Mouse (Mus musculus) forebrain, embryonic 11.5 days (tissue): Measurements from ENCODE around the gene Slc9a1. TPM values are rescaled to one million over a fixed set of nuclear protein-coding genes. Genes with fewer than 3 reads are reported as not detected.

ENCODE experiments used
- ATAC-seq: fragments of 200-750 bp; cut with Nextera tagmentation; replicated peaks from 2 replicates; pipeline ENCODE4 v1.8.0; 2017; ENCODE audit warnings: moderate TSS enrichment; ENCODE audit not compliant: low FRiP score
- DNase-seq: peaks from one replicate; pipeline ENCODE4 v3.0.0-alpha.2; 2017; ENCODE audit warnings: low spot score
- H3K27ac ChIP-seq: fragments of 300-500 bp; sonication (generic); 2 replicates; pipeline ENCODE4 v1.5.1; 2014; ENCODE audit warnings: low read depth, low read length
- H3K27me3 ChIP-seq: fragments of 300-500 bp; sonication (generic); 2 replicates; pipeline ENCODE4 v1.6.1; 2014; ENCODE audit warnings: mild to moderate bottlenecking, low read length, mixed read lengths; ENCODE audit not compliant: control insufficient read depth, insufficient read depth
- H3K36me3 ChIP-seq: fragments of 300-500 bp; sonication (generic); 2 replicates; pipeline ENCODE4 v1.6.1; 2014; ENCODE audit warnings: mild to moderate bottlenecking, low read length, moderate library complexity, mixed read lengths; ENCODE audit not compliant: control insufficient read depth, insufficient read depth
- H3K4me1 ChIP-seq: fragments of 300-500 bp; sonication (generic); replicated peaks from 2 replicates; pipeline ENCODE4 v1.6.1; 2014; ENCODE audit warnings: low read length, mixed read lengths; ENCODE audit not compliant: control insufficient read depth, insufficient read depth
- H3K4me2 ChIP-seq: fragments of 300-500 bp; sonication (generic); 2 replicates; pipeline ENCODE4 v1.6.1; 2014; ENCODE audit warnings: low read depth, mild to moderate bottlenecking, low read length, moderate library complexity, mixed read lengths; ENCODE audit not compliant: severe bottlenecking
- H3K4me3 ChIP-seq: fragments of 300-500 bp; sonication (generic); 2 replicates; pipeline ENCODE4 v1.5.1; 2014; ENCODE audit warnings: low read depth, low read length
- H3K9ac ChIP-seq: fragments of 300-500 bp; sonication (generic); 2 replicates; pipeline ENCODE4 v1.6.1; 2014; ENCODE audit warnings: low read length
- H3K9me3 ChIP-seq: fragments of 300-500 bp; sonication (generic); 2 replicates; pipeline ENCODE4 v1.6.1; 2016; ENCODE audit warnings: low read length, mixed read lengths; ENCODE audit not compliant: control insufficient read depth
- WGBS: fragments of 180-500 bp; shearing (Covaris S2); extraction: QIAGEN DNeasy Blood & Tissue Kit; methylation state at CpG from one replicate; pipeline ENCODE4 v1.1.7; 2014; 5-methylcytosine and 5-hydroxymethylcytosine counted together
- polyA plus RNA-seq: library from polyadenylated mRNA; unstranded; fragments of >200 nt; fragmentation: Nextera tagmentation; extraction: Ambion mirVana; gene quantifications from 2 replicates; pipeline ENCODE4 v1.2.1, GENCODE M21; 2014

Slc9a1 gene
- polyA plus RNA-seq, 1 experiment from 2014 or later: 9.4 TPM

DNA sequence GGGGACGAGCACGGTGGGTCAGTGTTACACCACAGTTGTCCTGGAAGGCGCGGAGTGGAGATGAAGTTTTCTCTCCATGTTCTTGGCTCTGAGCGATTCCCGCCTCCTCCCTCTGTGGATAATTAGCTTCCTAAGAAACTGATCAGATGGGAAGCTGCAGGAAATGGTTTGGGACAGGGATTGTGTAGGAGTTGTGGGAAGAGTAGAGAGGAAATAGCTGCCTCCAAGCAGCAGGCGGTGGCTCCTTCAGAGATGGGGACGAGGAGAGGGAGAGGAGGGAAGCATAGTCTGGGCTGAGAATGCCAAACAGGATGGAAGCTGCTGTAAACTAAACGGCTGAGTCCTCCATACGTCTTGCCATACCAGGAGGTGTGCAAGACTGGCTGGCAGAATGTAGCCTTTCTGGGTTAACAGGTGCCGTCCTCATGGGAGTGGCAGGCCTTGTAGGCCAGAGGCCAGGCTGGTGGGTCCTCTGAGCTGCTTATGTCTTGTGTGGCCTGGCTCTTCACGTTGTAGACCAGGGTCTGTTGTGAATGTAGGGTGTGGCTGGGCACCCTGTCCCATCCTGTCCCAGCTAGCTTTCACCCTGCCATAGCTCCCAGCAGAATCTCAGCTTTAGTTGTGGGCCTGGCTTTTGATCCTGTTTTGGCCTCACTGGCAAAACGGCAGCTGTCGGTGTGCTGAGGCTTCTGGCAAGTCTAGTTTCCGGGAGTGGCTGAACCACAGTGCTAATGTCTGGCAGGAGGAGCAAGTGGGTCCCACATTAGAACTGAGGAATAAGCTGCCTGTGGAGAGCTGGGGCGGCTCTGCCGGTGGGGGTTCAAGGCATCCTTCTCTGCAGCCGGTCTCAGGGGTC lies 21.9 kb downstream of the Slc9a1 start:
- peaks cover 6% of the 10 kb centered on the region; the same call in 1 of the 2 replicates for H3K4me1 ChIP-seq
- no peak overlapping the region for H3K4me3 ChIP-seq
- no peak overlapping the region for H3K27ac ChIP-seq
- DNase-seq (no peak), ATAC-seq (no peak)
- no peaks in the 10 kb centered on the region for H3K27me3 ChIP-seq
- H3K36me3 ChIP-seq: no peaks in the 10 kb centered on the region
- no peaks in the 10 kb centered on the region for H3K9me3 ChIP-seq
- no peak overlapping the region for H3K9ac ChIP-seq
- H3K4me2 ChIP-seq: no peak overlapping the region
- WGBS: 85% methylated on average over 18 of the region's 18 CpGs

DNA sequence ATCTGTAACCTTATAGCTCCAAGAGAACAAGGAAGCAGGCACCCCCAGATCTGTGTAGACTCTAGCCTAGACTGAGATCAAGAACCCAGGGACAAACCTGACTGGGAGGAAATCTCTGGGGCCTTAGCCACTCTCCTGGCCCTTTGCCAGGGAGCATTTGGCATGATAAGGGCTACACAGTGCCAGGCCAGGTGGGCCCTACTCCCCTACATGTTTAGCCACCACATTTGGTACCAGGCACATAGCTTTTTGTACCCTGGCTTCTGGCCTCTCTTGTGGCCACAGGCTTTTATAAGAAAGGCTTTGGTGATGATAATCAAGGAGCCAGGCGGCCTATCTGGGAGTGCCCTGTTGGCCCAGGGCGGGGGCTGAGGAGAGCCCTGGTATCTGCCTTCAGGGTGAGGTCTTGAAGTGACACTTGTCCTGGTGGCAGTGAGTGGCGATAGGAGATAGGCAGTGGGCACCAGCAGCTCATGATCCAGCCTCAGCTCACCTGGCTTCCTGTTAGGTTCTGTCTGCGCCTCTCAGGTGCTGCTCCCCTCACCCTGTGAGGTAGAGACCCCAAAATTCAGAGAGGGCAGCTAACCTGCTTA lies 25.6 kb downstream of the Slc9a1 start:
- Histone ChIP-seq H3K4me2 (no peak overlapping the region), H3K27ac (no peak overlapping the region), H3K27me3 (no peaks in the 10 kb centered on the region), H3K4me1 (peaks cover 6% of the 10 kb centered on the region; the same call in 1 of the 2 replicates), H3K4me3 (no peak overlapping the region), H3K9me3 (no peaks in the 10 kb centered on the region), H3K36me3 (no peaks in the 10 kb centered on the region), H3K9ac (no peak overlapping the region)
- WGBS: 80% methylated on average over 4 of the region's 4 CpGs
- DNase-seq (no peak), ATAC-seq (no peak)

DNA sequence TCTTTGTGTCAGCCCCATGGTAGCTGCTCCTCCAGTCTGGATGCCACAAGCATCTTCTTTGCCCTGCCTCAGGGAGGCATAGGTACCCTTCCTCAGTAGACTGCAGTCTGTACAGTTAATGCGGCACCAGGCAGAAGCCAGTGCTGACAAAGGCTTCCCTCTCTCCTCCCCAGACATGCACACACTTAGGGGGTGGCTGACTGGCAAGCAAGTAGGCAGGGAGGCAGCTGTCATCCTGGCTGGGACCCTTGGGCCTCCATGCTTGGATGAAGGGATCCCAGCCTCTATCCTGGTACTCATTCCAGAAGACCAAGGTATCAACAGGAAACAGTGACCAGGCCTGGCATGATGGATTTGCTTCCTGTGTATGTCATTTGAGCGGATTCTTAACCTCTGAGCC lies 26.6 kb downstream of the Slc9a1 start:
- DNase-seq: no peak
- no peaks in the 10 kb centered on the region for H3K9me3 ChIP-seq
- no peak overlapping the region for H3K9ac ChIP-seq
- no peak for ATAC-seq
- H3K4me3 ChIP-seq: no peak overlapping the region
- no peak overlapping the region for H3K27ac ChIP-seq
- WGBS: 83% methylated on average over 2 of the region's 2 CpGs
- H3K4me1 ChIP-seq: peaks cover 6% of the 10 kb centered on the region; the same call in 1 of the 2 replicates
- H3K27me3 ChIP-seq: no peaks in the 10 kb centered on the region
- H3K36me3 ChIP-seq: no peaks in the 10 kb centered on the region
- H3K4me2 ChIP-seq: no peak overlapping the region

DNA sequence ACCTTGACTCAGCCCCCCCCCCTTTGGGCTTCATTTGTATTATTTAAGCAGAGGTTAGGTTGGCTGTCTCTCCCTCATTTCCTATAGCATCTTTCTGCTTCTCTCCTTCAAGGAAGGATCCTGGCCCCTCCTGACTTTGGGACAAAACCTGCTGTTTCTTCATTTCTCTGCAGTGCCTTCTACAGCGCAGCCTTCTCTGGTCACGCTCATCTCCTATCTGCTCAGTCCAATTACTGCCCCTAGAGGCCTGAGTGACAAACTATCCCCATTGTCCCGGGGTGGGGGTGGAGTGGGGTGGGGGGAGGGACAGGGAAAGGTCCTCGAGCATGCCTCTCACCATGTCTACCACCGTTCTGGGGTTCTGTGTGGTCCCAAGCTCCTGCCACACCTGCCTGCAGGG lies 27.8 kb downstream of the Slc9a1 start:
- Histone ChIP-seq H3K9ac (no peak overlapping the region), H3K4me2 (no peak overlapping the region), H3K4me1 (peaks cover 6% of the 10 kb centered on the region; the same call in 1 of the 2 replicates), H3K27me3 (no peaks in the 10 kb centered on the region), H3K36me3 (no peaks in the 10 kb centered on the region), H3K27ac (no peak overlapping the region), H3K4me3 (no peak overlapping the region), H3K9me3 (no peaks in the 10 kb centered on the region)
- WGBS: 46% methylated on average over 5 of the region's 5 CpGs
- ATAC-seq: no peak
- DNase-seq: no peak

DNA sequence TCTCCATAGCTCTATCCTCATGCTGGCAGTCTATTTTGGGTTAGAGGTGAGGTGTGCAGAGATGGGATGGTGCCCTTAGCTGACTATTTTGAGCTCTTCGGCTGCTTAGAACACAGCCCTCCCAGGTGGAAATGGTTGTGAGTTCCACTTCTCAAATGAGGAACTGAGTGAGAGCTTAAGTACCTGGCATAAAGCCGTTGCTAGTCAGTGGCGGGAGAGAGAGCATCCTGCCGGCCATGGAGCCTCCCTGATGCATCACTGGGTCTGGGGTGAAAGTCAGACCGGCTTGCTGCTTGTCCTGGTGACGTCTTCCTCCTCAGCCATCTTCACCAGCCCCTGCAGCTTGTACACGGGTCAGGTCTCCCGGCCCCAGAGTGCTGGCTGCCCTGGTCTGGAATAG lies 28.5 kb downstream of the Slc9a1 start:
- Histone ChIP-seq H3K9ac (no peak overlapping the region), H3K36me3 (no peaks in the 10 kb centered on the region), H3K27me3 (no peaks in the 10 kb centered on the region), H3K27ac (no peak overlapping the region), H3K4me1 (peaks cover 6% of the 10 kb centered on the region; the same call in 1 of the 2 replicates), H3K4me3 (no peak overlapping the region), H3K4me2 (no peak overlapping the region), H3K9me3 (no peaks in the 10 kb centered on the region)
- WGBS: 85% methylated on average over 8 of the region's 8 CpGs
- ATAC-seq (no peak), DNase-seq (no peak)

DNA sequence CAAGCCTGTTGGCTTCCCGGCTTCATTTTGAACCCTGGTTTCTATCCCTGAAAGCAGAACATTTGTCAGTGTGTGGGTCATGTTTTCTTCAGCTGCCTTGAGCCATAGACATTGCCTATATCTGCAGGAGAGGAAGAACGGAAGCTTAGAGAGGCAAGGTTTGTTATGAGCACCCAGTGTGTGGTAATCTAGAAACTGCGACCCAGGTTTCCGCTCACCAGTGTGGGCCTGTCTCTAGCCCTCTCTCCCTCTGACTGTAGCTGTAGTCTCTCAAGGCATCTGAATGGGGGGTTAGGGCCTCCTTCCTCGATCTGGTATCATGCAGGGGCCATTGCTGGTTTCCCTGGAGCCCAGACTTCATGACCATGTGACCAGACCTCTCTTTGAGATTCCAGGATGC lies 29.1 kb downstream of the Slc9a1 start:
- WGBS: 86% methylated on average over 5 of the region's 5 CpGs
- Histone ChIP-seq H3K9me3 (no peaks in the 10 kb centered on the region), H3K4me1 (peaks cover 6% of the 10 kb centered on the region; the same call in 1 of the 2 replicates), H3K36me3 (no peaks in the 10 kb centered on the region), H3K4me2 (no peak overlapping the region), H3K9ac (no peak overlapping the region; the same call in 1 of the 2 replicates), H3K27ac (no peak overlapping the region), H3K4me3 (no peak overlapping the region), H3K27me3 (no peaks in the 10 kb centered on the region)
- DNase-seq (no peak), ATAC-seq (no peak)

DNA sequence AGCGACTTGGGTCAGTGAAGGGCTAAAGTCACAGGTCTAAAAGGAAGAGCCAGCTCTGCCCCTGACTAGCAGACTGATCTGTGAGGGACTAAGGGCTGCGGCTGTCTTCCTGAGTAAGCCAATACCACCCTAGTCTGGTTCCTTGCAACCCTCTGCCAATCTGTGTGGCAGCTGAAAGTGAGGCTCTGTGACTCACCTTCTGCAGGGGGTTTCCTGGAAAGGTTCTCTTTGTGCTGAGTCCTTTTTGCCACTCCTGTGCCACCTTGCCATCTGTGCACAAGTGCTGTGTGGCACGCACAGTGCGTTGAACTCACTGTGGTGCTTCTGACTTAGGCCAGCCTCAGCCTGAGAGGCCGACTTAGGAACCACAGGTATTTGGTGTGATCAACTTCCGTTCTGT lies 30.0 kb downstream of the Slc9a1 start:
- WGBS: 91% methylated on average over 6 of the region's 6 CpGs
- H3K4me3 ChIP-seq: no peak overlapping the region
- H3K36me3 ChIP-seq: no peaks in the 10 kb centered on the region
- no peaks in the 10 kb centered on the region for H3K9me3 ChIP-seq
- H3K9ac ChIP-seq: no peak overlapping the region
- H3K4me1 ChIP-seq: peaks cover 6% of the 10 kb centered on the region; the same call in 1 of the 2 replicates
- H3K27me3 ChIP-seq: no peaks in the 10 kb centered on the region
- no peak overlapping the region for H3K27ac ChIP-seq
- no peak overlapping the region for H3K4me2 ChIP-seq
- DNase-seq (no peak), ATAC-seq (no peak)

DNA sequence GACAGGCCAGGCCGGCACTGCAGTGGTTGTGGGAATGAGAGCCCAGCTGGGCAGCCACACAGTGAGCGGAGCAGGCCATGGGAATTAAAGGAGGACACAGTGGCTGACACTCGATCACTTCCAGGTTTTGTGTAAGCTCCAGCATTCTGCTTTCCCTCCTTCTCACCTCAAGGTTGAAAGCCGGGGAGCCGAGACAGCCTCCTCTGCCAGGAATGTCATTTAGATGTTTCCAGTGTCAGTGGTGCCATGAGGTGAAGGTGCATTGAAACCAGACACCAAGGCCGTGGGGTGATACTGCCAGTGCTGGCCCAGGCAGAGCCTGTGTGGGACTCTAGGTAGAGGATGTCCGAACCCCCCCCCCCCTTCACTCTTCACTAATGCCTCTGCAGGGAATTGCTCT lies 30.6 kb downstream of the Slc9a1 start:
- H3K9ac ChIP-seq: no peak overlapping the region
- H3K9me3 ChIP-seq: no peaks in the 10 kb centered on the region
- DNase-seq (no peak), ATAC-seq (no peak)
- peaks cover 6% of the 10 kb centered on the region; the same call in 1 of the 2 replicates for H3K4me1 ChIP-seq
- H3K27ac ChIP-seq: no peak overlapping the region
- no peak overlapping the region for H3K4me2 ChIP-seq
- no peaks in the 10 kb centered on the region for H3K36me3 ChIP-seq
- WGBS: 67% methylated on average over 7 of the region's 7 CpGs
- no peaks in the 10 kb centered on the region for H3K27me3 ChIP-seq
- no peak overlapping the region for H3K4me3 ChIP-seq
